Mouse (Mus musculus) neural tube, embryonic 15.5 days (tissue): ENCODE measurements around the gene Daam2. TPM values are rescaled to one million over a fixed set of nuclear protein-coding genes. Genes with fewer than 3 reads are reported as not detected.

Source experiments
- ATAC-seq: fragments of 200-750 bp; cut with Nextera tagmentation; 2 replicates; pipeline ENCODE4 v1.8.0; 2017; ENCODE audit warnings: mild to moderate bottlenecking, moderate TSS enrichment, moderate library complexity; ENCODE audit not compliant: low FRiP score
- H3K27ac ChIP-seq: fragments of 300-500 bp; sonication (generic); replicated peaks from 2 replicates; pipeline ENCODE4 v1.5.1; 2015; ENCODE audit warnings: mild to moderate bottlenecking, inconsistent platforms
- H3K27me3 ChIP-seq: fragments of 300-500 bp; sonication (generic); replicated peaks from 2 replicates; pipeline ENCODE4 v1.6.1; 2015; ENCODE audit warnings: inconsistent platforms
- H3K36me3 ChIP-seq: fragments of 300-500 bp; sonication (generic); 2 replicates; pipeline ENCODE4 v1.6.1; 2015; ENCODE audit warnings: inconsistent platforms
- H3K4me1 ChIP-seq: fragments of 300-500 bp; sonication (generic); 2 replicates; pipeline ENCODE4 v1.6.1; 2015; ENCODE audit warnings: inconsistent platforms
- H3K4me2 ChIP-seq: fragments of 300-500 bp; sonication (generic); 2 replicates; pipeline ENCODE4 v1.6.1; 2015; ENCODE audit warnings: inconsistent platforms, mild to moderate bottlenecking, moderate library complexity
- H3K4me3 ChIP-seq: fragments of 300-500 bp; sonication (generic); replicated peaks from 2 replicates; pipeline ENCODE4 v1.5.1; 2015; ENCODE audit warnings: mild to moderate bottlenecking, inconsistent platforms
- H3K9ac ChIP-seq: fragments of 300-500 bp; sonication (generic); replicated peaks from 2 replicates; pipeline ENCODE4 v1.6.1; 2015; ENCODE audit warnings: mild to moderate bottlenecking, inconsistent platforms
- H3K9me3 ChIP-seq: fragments of 300-500 bp; sonication (generic); replicated peaks from 2 replicates; pipeline ENCODE4 v1.6.1; 2016; ENCODE audit warnings: inconsistent platforms
- WGBS: fragments of 180-500 bp; shearing (Covaris S2); methylation state at CpG from one replicate; pipeline ENCODE4 v1.1.7; 2015; ENCODE audit warnings: mixed read lengths; 5-methylcytosine and 5-hydroxymethylcytosine counted together
- polyA plus RNA-seq: library from polyadenylated mRNA; unstranded; fragments of >200 nt; fragmentation: Nextera tagmentation; extraction: Ambion mirVana; gene quantifications from 2 replicates; pipeline ENCODE4 v1.2.1, GENCODE M21; 2015

Gene Daam2
- 4.0 and 4.8 TPM in 2 replicates for polyA plus RNA-seq

DNA sequence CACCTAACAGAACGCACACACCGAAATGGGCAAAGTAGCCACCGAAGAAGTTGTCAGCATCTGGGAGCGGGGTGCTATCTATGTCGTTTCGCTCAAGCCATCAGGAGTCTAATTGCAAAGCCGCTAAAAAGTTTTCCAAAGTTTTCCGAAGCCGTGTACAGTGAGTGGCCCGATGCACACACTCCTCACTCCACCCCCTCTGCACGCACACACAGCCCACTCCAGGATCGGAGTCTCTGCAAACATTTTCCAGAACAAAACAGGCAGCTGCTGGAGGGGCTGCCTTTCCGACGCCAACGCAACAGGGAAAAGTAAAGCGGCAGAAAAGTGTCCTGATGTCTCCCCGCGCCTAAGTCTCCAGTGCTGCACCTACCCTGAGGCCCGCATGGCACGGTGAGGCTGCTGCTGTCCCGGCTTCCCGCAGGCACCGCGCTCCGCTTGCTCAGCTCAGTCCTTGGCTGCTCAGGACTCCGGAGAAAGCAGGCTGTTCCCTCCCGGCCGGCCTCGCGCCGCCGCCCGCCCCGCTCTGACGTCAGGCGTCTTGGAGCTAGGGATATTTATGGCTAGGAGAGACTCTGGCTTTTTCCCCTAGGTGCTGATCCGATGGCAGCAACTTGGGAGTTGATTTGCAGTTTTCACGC is at the start of gene Daam2:
TSS of gene Daam2 (minus strand) at position 514 of the 641 bp plus-strand sequence.
- peak; percentile 92 for ATAC-seq
- Histone ChIP-seq H3K27me3 (no peaks in the 10 kb centered on the region; the same call in 1 of the 2 replicates), H3K4me2 (peak within 1 kb of the TSS; percentile 63), H3K9me3 (no peaks in the 10 kb centered on the region), H3K27ac (peak within 1 kb of the TSS; percentile 34), H3K4me1 (peaks cover 21% of the 10 kb centered on the region), H3K4me3 (peak within 1 kb of the TSS; percentile 42), H3K9ac (peak within 1 kb of the TSS; percentile 28), H3K36me3 (no peaks in the 10 kb centered on the region)
- WGBS, result 3% methylated on average over 38 of the region's 38 CpGs

DNA sequence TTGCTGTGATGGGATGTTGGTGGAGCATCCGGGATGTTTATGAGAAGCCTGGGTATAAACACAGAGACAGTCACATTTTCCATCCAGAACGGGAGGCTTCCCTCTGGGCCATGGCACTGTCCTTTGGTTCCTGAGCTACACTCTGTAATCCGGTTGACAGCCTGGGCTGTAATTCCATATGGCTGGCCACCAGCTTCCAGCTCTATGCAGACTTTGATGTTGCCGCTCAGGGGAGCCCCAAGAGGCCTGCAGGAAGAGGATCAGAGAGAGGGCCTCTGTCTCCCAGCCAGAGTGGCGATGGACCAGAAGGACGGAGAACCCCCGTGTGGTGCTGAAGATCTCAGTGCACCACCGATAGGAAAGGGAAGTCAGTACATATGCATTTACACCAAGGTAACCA is 46.2 kb upstream of the Daam2 start:
- peaks cover 10% of the 10 kb centered on the region for H3K4me1 ChIP-seq
- no peak overlapping the region for H3K4me2 ChIP-seq
- H3K36me3 ChIP-seq, result no peaks in the 10 kb centered on the region
- no peak for ATAC-seq
- H3K4me3 ChIP-seq, result no peak overlapping the region
- no peak overlapping the region for H3K9ac ChIP-seq
- no peaks in the 10 kb centered on the region for H3K9me3 ChIP-seq
- H3K27ac ChIP-seq, result no peak overlapping the region
- 54% methylated on average over 8 of the region's 8 CpGs for WGBS
- no peaks in the 10 kb centered on the region for H3K27me3 ChIP-seq

DNA sequence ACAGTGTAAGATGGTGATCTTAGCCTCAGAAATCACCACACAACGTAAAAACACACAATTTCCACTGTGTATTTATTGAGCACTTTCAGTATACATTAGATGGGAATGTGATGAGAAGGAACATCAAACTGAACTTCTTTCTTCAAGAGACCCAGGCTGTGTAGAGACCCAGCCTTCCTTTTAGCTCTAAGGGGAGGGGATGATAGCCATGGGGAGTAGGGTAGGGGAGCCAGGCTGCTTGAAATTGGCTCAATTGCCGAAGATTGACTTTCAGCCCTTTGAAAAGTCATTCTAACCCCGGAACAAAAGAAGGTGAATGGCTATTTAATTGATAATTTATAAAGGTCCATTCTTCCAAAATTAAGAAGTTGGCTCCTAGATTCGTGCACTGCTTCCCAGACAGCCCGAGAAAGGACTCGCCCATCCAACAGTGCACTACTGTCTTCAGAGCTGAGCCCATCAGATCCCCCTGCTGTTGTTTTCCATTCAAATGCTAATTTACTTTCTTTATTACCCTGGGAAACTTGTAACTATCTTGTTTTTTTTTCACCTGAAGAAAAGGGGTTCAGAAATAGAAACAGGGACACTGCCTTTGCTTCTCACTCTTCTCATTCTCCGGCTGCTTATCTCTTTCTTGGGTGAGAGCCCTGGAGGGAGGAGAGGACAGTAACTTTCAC is 43.3 kb upstream of the Daam2 start:
- no peaks in the 10 kb centered on the region for H3K9me3 ChIP-seq
- H3K36me3 ChIP-seq, result no peaks in the 10 kb centered on the region
- no peak overlapping the region for H3K4me3 ChIP-seq
- no peak overlapping the region for H3K9ac ChIP-seq
- 19% methylated on average over 7 of the region's 7 CpGs for WGBS
- peak; percentile 83 for ATAC-seq
- H3K27me3 ChIP-seq, result no peaks in the 10 kb centered on the region
- 0 out of 2 replicates have a peak overlapping the region, but pooled peaks have one; percentile 5 for H3K4me2 ChIP-seq
- peak overlapping the region; percentile 61; the same call in 1 of the 2 replicates for H3K27ac ChIP-seq
- peaks cover 3% of the 10 kb centered on the region; the same call in 1 of the 2 replicates for H3K4me1 ChIP-seq

- Histone ChIP-seq H3K27me3 (no peaks in the 10 kb centered on the region), H3K4me1 (peaks cover 2% of the 10 kb centered on the region; the same call in 1 of the 2 replicates), H3K9ac (no peak overlapping the region), H3K9me3 (no peaks in the 10 kb centered on the region), H3K36me3 (no peaks in the 10 kb centered on the region), H3K4me3 (no peak overlapping the region), H3K27ac (no peak overlapping the region), H3K4me2 (no peak overlapping the region)
- ATAC-seq, result no peak
- 91% methylated on average over 4 of the region's 4 CpGs for WGBS
These were observed 41.3 kb upstream of the Daam2 start for GRCm38 (mm10) chr17:49605397-49605796.

DNA sequence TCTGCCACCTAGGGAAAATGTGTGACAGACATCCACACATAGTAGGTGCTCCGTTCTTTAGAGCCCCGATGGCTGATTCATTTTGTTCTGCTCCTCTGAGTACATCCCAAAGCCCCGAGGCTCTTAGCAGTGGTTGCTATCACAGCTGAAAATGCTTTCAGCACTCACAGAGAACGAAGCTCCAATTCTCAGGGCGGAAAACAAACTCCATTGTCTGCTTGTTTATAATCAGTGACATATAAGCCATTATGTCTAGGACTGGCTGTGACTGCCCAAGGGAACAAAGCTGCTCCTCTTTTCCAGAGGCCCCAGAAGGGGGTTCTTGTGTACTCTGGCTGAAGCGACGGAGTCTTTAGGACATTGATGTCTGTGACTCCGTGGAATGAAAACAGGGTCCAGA is 25.9 kb upstream of the Daam2 start:
- H3K9me3 ChIP-seq, result no peaks in the 10 kb centered on the region
- H3K27me3 ChIP-seq, result no peaks in the 10 kb centered on the region; the same call in 1 of the 2 replicates
- no peak overlapping the region for H3K27ac ChIP-seq
- peaks cover 9% of the 10 kb centered on the region; the same call in 1 of the 2 replicates for H3K4me1 ChIP-seq
- H3K9ac ChIP-seq, result no peak overlapping the region
- no peaks in the 10 kb centered on the region for H3K36me3 ChIP-seq
- ATAC-seq, result no peak
- H3K4me2 ChIP-seq, result no peak overlapping the region
- no peak overlapping the region for H3K4me3 ChIP-seq
- WGBS, result 16% methylated on average over 8 of the region's 8 CpGs

DNA sequence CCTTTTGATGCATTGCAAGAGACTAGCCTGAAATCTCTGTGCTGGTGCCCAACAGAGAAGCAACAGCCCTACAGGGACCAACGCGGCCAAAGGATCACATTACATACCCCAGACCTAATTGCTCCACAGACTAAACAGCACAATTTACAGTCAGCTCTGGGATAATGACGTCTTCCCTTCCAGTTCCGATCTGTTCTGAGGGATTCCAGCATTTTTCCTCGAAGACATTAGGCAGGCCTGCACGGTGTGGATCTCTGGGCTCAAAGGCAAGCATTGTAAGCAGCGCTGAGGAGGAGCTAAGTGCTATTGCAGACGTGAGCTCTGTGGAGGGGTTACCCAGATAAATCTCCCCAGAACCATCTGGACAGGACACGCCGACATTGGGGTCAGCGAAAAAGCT is 18.3 kb upstream of the Daam2 start:
- WGBS, result 33% methylated on average over 11 of the region's 11 CpGs
- no peaks in the 10 kb centered on the region for H3K4me1 ChIP-seq
- H3K4me2 ChIP-seq, result no peak overlapping the region
- H3K9me3 ChIP-seq, result no peaks in the 10 kb centered on the region
- H3K4me3 ChIP-seq, result no peak overlapping the region
- no peaks in the 10 kb centered on the region for H3K27me3 ChIP-seq
- no peak for ATAC-seq
- H3K9ac ChIP-seq, result no peak overlapping the region
- H3K27ac ChIP-seq, result no peak overlapping the region
- no peaks in the 10 kb centered on the region for H3K36me3 ChIP-seq

DNA sequence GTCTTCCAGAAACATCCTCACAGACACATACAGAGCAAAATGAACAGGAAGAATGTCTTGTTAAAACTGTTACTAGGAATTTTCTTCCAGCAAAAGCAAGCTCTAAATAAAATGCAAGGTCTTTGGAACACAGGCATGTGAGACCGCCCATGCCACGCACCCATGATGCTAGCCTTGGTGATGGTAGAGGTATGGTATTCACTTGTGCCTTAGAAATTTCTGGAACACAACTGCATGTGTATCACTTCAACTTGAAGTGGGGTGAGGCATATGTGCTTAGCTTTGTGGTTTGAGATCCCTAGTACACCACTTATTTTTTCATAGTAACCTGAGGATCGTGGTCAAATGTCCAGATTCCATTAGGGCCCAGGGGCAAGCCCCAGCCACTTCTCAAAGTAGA is 13.2 kb upstream of the Daam2 start:
- H3K4me1 ChIP-seq, result no peaks in the 10 kb centered on the region
- no peak overlapping the region for H3K4me2 ChIP-seq
- H3K9me3 ChIP-seq, result no peaks in the 10 kb centered on the region
- 97% methylated on average over 3 of the region's 3 CpGs for WGBS
- no peak for ATAC-seq
- H3K27me3 ChIP-seq, result no peaks in the 10 kb centered on the region
- H3K27ac ChIP-seq, result no peak overlapping the region
- H3K9ac ChIP-seq, result no peak overlapping the region
- no peak overlapping the region for H3K4me3 ChIP-seq
- no peaks in the 10 kb centered on the region for H3K36me3 ChIP-seq

GRCm38 (mm10) chr17:49568717-49569116 is 4.6 kb upstream of the Daam2 start:
- H3K9ac ChIP-seq, result no peak overlapping the region
- H3K9me3 ChIP-seq, result no peaks in the 10 kb centered on the region
- no peak overlapping the region for H3K27ac ChIP-seq
- 78% methylated on average over 8 of the region's 8 CpGs for WGBS
- H3K36me3 ChIP-seq, result no peaks in the 10 kb centered on the region
- H3K4me2 ChIP-seq, result no peak overlapping the region
- ATAC-seq, result no peak
- H3K27me3 ChIP-seq, result no peaks in the 10 kb centered on the region
- no peak overlapping the region for H3K4me3 ChIP-seq
- peaks cover 11% of the 10 kb centered on the region for H3K4me1 ChIP-seq

DNA sequence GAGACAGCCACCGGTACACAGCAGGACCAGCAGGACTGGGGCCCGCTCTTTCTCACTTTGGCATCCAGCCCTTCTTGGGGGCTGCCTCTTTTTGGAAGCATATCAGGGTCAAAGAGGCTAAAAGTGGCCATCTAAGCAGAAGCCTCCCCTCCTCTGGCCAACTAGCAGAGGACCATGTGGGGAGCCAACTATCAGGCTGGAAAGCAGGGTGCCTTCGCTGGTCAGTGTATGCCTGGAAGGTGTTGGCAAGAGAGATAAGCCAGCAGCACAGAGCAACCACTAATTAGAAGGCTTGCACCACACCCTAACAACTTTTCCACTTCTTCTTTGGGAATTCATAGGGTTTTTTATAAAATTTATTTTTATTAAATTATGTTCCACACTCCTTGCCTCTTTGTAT is 346 bp upstream of the Daam2 start:
- H3K9me3 ChIP-seq, result no peaks in the 10 kb centered on the region
- peaks cover 21% of the 10 kb centered on the region for H3K4me1 ChIP-seq
- no peaks in the 10 kb centered on the region for H3K36me3 ChIP-seq
- peak overlapping the region; percentile 63 for H3K4me2 ChIP-seq
- H3K27ac ChIP-seq, result peak overlapping the region; percentile 34
- WGBS, result 24% methylated on average over 3 of the region's 3 CpGs
- peak overlapping the region; percentile 42 for H3K4me3 ChIP-seq
- H3K27me3 ChIP-seq, result no peaks in the 10 kb centered on the region; the same call in 1 of the 2 replicates
- no peak for ATAC-seq
- H3K9ac ChIP-seq, result peak overlapping the region; percentile 26; the same call in 1 of the 2 replicates

- H3K36me3 ChIP-seq, result no peaks in the 10 kb centered on the region
- peak overlapping the region; percentile 34; the same call in 1 of the 2 replicates for H3K27ac ChIP-seq
- H3K9me3 ChIP-seq, result no peaks in the 10 kb centered on the region
- H3K9ac ChIP-seq, result 0 out of 2 replicates have a peak overlapping the region, but pooled peaks have one; percentile 28
- peak overlapping the region; percentile 42 for H3K4me3 ChIP-seq
- WGBS, result 23% methylated on average over 4 of the region's 4 CpGs
- ATAC-seq, result no peak; the same call in 1 of the 2 replicates
- peak overlapping the region; percentile 63 for H3K4me2 ChIP-seq
- H3K27me3 ChIP-seq, result no peaks in the 10 kb centered on the region; the same call in 1 of the 2 replicates
- peaks cover 21% of the 10 kb centered on the region for H3K4me1 ChIP-seq
These were observed 745 bp downstream of the Daam2 start for GRCm38 (mm10) chr17:49563416-49563780.

DNA sequence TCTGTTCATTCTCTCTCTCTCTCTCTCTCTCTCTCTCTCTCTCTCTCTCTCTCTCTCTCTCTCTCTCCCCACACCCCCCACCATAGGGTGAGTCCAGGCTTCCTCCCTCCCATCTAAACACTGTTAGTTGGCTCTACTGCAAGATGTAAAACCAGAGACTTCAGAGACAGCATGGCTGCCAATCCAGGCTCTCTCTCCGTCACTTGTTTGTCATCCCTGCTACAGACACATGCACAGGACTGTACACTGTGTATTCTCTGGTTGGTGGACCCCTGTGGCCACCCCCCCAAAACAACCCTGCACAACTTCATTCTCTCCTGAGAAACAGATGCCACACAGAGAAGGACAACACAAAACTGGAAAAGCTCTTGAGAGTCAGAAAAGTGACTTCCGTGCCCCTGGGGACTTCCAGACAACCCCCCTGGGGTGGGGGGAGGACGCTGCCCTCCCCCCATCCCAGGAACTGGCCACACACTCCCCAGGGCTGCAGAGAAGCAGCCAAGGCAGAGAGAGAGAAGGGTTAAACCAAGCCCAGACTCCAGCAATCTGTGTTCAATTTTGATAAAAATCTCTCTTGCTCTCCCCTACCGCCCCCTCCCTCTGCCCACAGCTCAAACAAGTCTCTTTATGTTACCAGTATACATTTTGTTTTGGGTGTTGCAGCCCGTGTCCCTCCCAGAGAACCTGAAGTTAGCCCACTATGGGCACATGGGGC is 1.3 kb downstream of the Daam2 start:
- no peaks in the 10 kb centered on the region for H3K9me3 ChIP-seq
- H3K27ac ChIP-seq, result no peak overlapping the region; the same call in 1 of the 2 replicates
- peak overlapping the region; percentile 63 for H3K4me2 ChIP-seq
- no peaks in the 10 kb centered on the region; the same call in 1 of the 2 replicates for H3K27me3 ChIP-seq
- no peaks in the 10 kb centered on the region for H3K36me3 ChIP-seq
- ATAC-seq, result no peak
- peaks cover 21% of the 10 kb centered on the region for H3K4me1 ChIP-seq
- WGBS, result 32% methylated on average over 5 of the region's 5 CpGs
- H3K9ac ChIP-seq, result 0 out of 2 replicates have a peak overlapping the region, but pooled peaks have one; percentile 28
- peak overlapping the region; percentile 42 for H3K4me3 ChIP-seq
